Mouse (Mus musculus): ENCODE measurements around the gene Rbfox3.

- TF ChIP-seq CTCF (IDR thresholded peaks at IDR 0.05; ENCODE audit: extremely low read depth, insufficient read depth, insufficient read length, insufficient replicate concordance) (no peak), POLR2A (IDR thresholded peaks at IDR 0.05; ENCODE audit: low read depth, low read length) (no peak)
Observed at GRCm38 (mm10) chr11:118484169-118484568, 427.2 kb downstream of the Rbfox3 start.
